Mouse (Mus musculus) inflammation-experienced regulatory T-cells, adult 6 months (primary cell): ENCODE results near the gene Acad12. TPM values are rescaled to one million over a fixed set of nuclear protein-coding genes. Genes with fewer than 3 reads are reported as not detected.
"Not testable (repeated sequence)": the region's sequence is repeated elsewhere in the genome, so short reads cannot be mapped to it uniquely, and the experiment has no call there.

Source experiments
- ATAC-seq: one replicate; pipeline ENCODE4 v1.8.0; 2017
- polyA plus RNA-seq, 3 experiments: library from polyadenylated mRNA; unstranded; fragments of 100-300 nt; shearing (Covaris generic); gene quantifications; one replicate each; pipeline ENCODE4 v1.2.1; 2017

The Acad12 gene
- 1 to 10 TPM; 1.3 to 3.3 (median 1.7) TPM for polyA plus RNA-seq

DNA sequence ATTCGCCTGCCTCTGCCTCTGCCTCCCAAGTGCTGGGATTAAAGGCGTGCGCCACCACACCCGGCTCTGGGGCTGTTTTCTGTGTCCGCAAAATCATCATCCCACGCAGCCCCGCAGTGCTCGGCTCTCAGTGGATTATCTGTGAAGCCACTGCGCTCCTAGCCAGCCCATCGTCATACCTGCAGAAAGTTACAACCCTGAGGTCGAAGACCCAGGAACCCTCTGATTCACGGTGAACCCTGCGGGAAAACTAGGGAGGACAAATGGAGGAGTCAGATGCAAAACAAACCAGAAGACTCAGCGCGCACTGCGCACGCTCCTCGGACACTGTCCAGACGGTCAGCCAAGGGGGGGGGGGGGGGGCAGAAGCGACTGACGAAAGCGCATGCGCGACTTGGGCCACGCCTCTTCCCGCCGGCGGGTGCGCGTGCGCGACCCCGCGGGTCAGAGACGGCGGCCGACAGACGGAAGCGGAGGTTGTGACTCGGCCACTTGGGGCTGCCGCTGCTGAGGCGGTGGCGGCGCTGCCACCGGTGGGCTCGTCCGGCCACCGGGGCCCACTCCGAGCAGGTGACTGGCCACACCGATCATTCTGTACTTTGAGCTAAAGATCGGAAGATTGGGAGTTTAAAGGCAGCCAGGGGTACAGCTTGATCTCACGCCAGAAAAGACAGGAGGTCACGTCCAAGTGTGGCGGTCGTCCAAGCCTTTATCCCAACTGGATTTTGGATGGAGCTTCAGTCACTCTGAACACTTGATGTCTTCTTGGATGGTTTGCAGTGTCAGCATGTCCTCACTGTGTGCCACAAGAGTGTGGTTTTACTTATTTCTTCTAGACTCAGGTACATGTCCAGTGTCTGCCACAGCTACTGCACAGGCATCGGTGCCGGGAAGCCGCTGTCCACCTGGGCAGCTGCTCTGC lies at the start of gene Acad12:
Acad12 (minus strand) TSS at position 347 of the 922 bp plus-strand sequence.
- peak; percentile 68 for ATAC-seq

GRCm38 (mm10) chr5:121668411-121668810 lies 49.7 kb upstream of the Acad12 start:
- ATAC-seq = no peak

GRCm38 (mm10) chr5:121667067-121667466 lies 48.3 kb upstream of the Acad12 start:
- no peak for ATAC-seq

DNA sequence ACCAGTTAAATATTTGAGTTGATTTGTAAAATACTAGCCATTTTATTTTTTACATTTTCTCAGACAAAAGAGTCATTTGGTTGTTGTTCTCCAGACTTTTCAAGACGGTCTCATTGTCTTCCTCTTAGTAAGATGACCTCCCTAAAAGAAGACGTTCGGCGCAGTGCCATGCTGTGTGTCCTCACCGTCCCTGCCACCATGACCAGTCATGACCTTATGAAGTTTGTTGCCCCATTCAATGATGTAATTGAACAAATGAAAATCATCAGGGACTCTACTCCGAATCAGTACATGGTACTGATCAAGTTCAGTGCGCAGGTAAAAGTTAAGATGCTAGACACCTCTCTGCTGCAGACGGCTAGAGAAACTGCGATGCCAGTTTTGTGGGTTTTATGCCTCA lies 46.2 kb upstream of the Acad12 start:
- ATAC-seq = no peak

- no peak for ATAC-seq
Observed at GRCm38 (mm10) chr5:121664078-121664477, 45.3 kb upstream of the Acad12 start.

GRCm38 (mm10) chr5:121663456-121663855 lies 44.7 kb upstream of the Acad12 start:
- no peak for ATAC-seq

DNA sequence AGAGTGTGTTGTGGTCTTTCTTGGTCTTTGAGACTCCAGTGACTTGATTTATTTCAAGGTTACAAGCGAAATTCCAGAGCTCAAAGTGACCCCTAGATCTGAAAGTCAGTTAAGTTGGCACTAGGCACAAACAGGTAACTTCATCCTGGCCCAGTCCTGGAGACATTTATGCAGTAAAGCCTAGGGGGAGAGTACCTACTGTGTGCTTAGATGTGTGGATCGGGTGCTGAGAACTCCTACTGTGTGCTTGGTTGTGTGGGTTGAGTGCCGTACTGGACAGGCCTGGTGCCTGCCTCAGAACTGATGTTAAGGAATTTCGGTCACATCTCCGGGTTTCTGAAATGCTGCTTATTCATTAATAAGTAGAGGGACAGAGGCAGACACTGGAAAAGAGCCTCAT lies 42.8 kb upstream of the Acad12 start:
- no peak for ATAC-seq

- ATAC-seq = peak; percentile 55
Observed at GRCm38 (mm10) chr5:121660897-121661254, 42.1 kb upstream of the Acad12 start.

- peak; percentile 83 for ATAC-seq
Observed at GRCm38 (mm10) chr5:121660059-121660896, 41.5 kb upstream of the Acad12 start, which contains the start of the genes Acad10 and Brap. TSS of gene Acad10 (minus strand) at chr5:121660514. TSS of gene Brap (plus strand) at chr5:121660563.

DNA sequence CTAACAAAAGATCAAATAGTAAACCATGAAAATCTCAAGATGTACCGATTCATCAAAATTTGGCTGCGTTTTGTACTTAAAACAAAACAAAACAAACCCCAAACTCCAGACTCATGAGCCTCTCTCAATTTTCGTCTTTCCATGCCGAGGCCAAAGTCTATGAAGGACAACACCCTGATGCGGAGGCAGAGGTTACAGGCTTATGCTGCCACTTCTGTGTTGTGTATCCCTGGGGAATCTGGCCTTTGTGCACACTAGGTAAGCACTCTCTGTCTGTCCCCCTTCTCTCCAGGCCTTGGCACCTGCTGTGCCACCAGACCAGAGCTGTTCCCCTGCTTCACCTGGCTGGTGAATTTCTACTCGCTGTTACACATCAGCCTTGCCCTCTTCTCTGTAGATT lies 38.9 kb upstream of the Acad12 start:
- not testable (repeated sequence) for ATAC-seq

DNA sequence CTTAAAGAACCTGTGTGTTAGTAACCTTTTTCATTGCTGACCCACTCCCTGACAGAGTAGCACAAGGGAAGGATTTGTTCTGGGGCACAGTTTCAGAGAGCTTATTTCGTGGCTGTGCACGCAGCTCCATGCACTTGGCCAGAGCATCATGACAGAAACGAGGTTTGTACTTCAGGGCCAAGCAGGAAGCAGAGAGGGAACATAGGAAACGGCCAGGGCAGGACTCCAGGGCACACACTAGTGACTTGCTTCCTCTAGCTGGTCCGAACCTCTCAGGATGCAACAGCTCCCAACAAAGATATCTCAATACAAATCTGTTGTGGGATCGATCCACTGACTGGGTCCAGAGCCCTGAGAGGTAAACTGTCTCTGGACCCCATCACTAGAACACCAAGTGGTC lies 38.1 kb upstream of the Acad12 start:
- not testable (repeated sequence) for ATAC-seq

GRCm38 (mm10) chr5:121654526-121654925 lies 35.8 kb upstream of the Acad12 start:
- ATAC-seq = no peak

DNA sequence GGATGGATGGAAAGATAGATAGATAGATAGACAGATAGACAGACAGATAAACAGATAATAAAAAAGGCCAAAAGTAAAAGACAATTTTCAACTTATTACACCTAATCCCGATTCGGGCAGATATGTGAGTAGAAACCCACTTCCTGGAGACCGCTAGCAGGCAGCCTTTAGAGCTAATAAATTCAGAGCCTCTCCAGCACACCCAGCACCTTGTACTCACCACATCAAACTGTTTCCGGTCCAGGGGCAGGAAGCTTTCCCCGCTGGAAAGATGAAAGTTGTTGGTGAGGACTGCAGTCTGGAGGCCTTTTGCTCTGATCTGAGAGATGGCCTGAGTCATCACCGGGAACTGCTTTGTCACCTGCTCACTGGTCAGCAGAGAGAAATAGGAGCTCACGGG lies 30.4 kb upstream of the Acad12 start:
- peak; percentile 76 for ATAC-seq

- no peak for ATAC-seq
Observed at GRCm38 (mm10) chr5:121639601-121640000, 20.9 kb upstream of the Acad12 start.

DNA sequence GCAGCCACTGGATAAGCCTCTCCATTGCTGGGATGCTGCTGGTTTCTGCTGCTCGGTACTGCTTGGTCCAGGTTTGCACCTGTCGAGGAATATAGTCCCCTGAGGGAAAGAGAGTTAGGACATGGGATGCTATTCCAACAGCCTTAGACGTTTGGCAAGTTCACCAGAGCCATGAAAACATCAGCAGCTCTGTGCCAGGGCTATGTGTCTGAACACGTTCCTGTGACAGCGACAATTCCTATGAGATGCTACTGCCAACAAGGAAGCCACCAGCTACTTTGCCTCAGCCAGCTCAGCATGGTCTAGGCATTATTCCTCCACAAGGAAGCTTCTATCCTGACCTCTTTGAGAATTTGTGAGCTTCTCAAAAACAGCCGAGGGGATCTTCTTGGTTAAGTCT lies 18.6 kb upstream of the Acad12 start:
- ATAC-seq = no peak

- ATAC-seq = no peak
Observed at GRCm38 (mm10) chr5:121634668-121635067, 15.9 kb upstream of the Acad12 start.

DNA sequence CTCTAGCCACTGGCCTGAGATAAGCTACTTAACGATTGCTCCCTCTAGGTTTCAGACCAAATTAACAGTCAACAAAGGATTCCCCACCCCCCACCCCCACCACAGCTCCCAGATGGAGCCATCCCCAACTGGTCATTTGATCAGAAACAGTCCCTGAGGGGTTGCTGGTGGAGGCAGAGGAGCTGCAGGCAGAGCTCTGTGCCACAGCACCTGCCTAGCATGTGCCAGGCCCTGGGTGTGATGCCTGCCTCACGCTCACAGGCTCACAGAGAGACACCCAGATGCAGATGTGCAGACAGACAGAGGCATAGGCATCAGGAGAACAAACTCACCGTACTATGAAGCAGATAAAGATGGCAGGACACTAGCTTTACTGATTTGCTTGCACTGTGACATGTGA lies 14.1 kb upstream of the Acad12 start:
- no peak for ATAC-seq

DNA sequence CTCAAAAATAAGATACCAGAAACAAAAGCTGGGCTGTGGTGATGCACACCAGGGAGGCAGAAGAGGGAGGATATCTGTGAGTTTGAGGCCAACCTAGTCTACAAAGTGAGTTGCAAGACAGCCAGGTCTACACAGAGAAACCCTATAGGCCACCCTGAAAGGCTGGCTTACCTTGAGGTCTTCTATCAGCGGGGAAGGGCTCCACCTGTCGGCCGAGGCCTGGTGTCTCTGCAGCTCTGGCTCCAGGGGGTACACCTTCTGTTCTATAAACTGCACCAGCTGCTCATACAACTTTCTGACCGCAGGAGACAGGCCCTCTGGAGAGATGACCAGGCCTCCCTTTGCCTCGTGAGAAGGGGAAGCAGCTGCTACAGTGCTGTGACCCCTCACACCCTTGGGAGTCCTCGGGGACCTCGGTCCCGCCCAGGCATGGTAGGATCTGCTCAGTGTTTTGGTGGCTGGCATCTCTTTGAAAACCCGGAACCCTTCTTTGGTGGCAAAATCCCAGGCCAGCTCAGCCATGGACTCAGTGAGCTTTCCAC lies 12.4 kb upstream of the Acad12 start:
- not testable (repeated sequence) for ATAC-seq

DNA sequence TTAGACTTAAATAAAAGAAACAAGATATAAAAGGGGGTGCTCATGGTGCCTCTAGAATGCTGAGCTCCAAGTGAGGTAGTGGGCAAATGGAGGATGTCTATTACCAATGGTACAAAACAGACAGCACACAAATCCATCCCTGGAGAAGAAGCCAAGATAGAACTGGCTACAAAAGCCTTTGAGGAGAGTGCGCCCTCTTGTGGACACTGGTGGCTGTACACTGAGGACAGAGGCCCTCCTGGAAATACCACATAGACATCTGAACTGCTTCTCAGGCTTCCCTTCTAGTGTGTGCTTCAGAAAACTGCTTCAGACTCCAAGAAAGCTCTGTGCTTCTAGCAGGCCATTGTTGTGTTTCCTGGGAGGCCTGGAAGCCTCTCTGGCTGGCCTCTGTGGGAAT lies 9.1 kb upstream of the Acad12 start:
- no peak for ATAC-seq

GRCm38 (mm10) chr5:121623241-121623640 lies 4.5 kb upstream of the Acad12 start:
- ATAC-seq = no peak

- no peak for ATAC-seq
Observed at GRCm38 (mm10) chr5:121621102-121621501, 2.4 kb upstream of the Acad12 start.

- not testable (repeated sequence) for ATAC-seq
Observed at GRCm38 (mm10) chr5:121614921-121615320, 3.8 kb downstream of the Acad12 start.

GRCm38 (mm10) chr5:121612036-121612435 lies 6.7 kb downstream of the Acad12 start:
- ATAC-seq = no peak
